Mouse (Mus musculus): Measurements from ENCODE around the gene Atp2c2. TPM values are rescaled to one million over a fixed set of nuclear protein-coding genes. Genes with fewer than 3 reads are reported as not detected.

Gene Atp2c2
- polyA plus RNA-seq, 1 experiment = 1.1 TPM

DNA sequence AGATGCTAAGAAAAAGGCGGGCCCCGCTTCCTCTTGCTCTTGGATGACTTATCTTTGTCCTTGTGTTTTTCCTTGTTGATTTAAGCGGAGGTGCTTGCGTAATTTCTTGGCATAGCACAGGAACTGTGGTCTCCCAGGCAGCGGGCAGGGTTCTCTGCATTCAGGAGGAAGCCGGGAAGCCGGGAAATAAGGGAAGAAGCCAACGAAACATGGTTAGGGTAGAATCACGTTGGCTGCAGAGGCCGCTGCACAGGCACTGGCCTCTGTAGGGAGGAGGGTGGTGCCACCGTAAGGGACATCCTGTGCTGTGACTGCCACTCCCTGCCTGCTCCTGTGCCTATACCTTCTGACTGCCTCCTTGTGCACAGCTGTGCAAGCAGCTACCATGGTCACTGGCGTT, 15.4 kb downstream of the Atp2c2 start:
- Histone ChIP-seq H3K27ac (ENCODE audit: insufficient read depth, low read length) (no peak overlapping the region), H3K4me1 (ENCODE audit: control insufficient read depth, insufficient read depth, low read length) (peaks cover 2% of the 10 kb centered on the region; the same call in 1 of the 2 replicates), H3K4me3 (ENCODE audit: insufficient read depth, low read length) (no peak overlapping the region)
- no peak for TF ChIP-seq POLR2A (IDR thresholded peaks at IDR 0.05; ENCODE audit: extremely low read depth, insufficient read depth, low read length)
- no peak for TF ChIP-seq CTCF (IDR thresholded peaks at IDR 0.05; ENCODE audit: extremely low read depth, insufficient read depth, low read length)

- no peak for TF ChIP-seq CTCF (IDR thresholded peaks at IDR 0.05; ENCODE audit: extremely low read depth, insufficient read depth, low read length)
- TF ChIP-seq POLR2A (IDR thresholded peaks at IDR 0.05; ENCODE audit: extremely low read depth, insufficient read depth, low read length) = no peak
- Histone ChIP-seq H3K4me3 (ENCODE audit: insufficient read depth, low read length) (no peak overlapping the region), H3K4me1 (ENCODE audit: control insufficient read depth, insufficient read depth, low read length) (peaks cover 2% of the 10 kb centered on the region; the same call in 1 of the 2 replicates), H3K27ac (ENCODE audit: insufficient read depth, low read length) (no peak overlapping the region)
Observed at GRCm38 (mm10) chr8:119716730-119717299, 17.0 kb downstream of the Atp2c2 start.

DNA sequence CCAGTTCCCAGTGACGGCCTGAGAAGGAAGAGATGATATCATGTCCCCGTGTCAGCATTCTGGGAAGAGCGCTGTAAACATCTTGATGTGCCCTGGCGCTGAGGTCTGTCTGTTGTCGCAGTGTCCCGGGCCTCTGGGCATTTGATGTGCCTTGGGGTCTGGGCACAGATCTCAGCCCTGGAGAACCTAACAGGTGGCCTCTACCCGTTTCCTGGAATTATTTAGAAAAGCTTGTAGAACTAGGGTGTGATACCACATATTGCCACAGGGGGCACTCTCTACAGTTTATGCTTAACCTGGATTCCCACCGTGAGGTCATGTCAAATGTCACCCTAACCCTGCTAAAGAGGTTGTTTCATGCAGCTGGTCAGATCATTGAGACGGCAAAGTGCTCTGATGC, 18.0 kb downstream of the Atp2c2 start:
- no peak overlapping the region for H3K4me3 ChIP-seq (ENCODE audit: insufficient read depth, low read length)
- TF ChIP-seq POLR2A (IDR thresholded peaks at IDR 0.05; ENCODE audit: extremely low read depth, insufficient read depth, low read length) (no peak), CTCF (IDR thresholded peaks at IDR 0.05; ENCODE audit: extremely low read depth, insufficient read depth, low read length) (peak; percentile 35; the same call in 1 of the 2 replicates)
- no peak overlapping the region for H3K27ac ChIP-seq (ENCODE audit: insufficient read depth, low read length)
- H3K4me1 ChIP-seq (ENCODE audit: control insufficient read depth, insufficient read depth, low read length) = peaks cover 2% of the 10 kb centered on the region; the same call in 1 of the 2 replicates

DNA sequence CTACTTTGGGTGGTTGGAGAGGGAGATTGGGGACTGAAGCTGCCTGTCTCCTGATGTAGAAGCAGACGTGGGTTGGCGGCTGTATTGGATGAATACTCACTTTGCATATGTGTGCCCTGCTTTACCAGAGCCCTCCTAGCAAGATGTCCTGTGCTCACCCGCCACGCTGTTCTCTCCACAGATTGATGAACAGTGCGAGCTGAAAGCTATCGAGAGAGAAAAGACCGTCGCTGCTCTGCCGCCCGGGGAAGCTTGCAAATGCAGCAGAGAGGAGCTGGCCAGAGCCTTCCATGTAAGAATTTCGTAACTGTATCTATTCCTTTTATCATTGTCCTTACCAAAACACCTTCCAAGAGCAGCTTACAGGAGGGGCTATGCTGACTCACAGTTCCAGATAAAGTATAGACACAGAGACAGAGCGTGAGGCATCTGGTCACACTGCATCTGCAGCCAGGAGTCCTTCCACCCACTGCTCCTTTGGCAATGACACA, 19.2 kb downstream of the Atp2c2 start:
- no peak overlapping the region for H3K4me3 ChIP-seq (ENCODE audit: insufficient read depth, low read length)
- TF ChIP-seq POLR2A (IDR thresholded peaks at IDR 0.05; ENCODE audit: extremely low read depth, insufficient read depth, low read length) (no peak), CTCF (IDR thresholded peaks at IDR 0.05; ENCODE audit: extremely low read depth, insufficient read depth, low read length) (no peak)

DNA sequence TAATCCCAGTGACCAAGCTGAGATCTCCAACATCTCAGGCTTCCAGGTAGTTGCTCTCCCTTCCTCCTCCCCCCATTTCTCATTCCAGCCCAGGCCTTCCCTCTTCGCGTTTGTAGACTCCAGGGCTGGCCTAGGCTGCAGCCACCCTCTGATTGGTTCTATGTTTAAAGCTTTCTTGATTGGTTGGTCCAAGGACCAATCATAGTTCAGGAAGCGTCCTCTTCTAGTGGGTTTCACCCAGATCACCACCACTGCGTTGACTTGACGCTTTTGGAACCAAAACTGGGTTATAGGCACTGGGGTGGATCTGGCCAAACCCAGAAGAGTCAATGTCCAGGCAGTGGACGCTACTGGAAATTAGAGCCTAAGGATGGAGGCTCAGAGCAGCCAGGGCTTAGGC, 22.5 kb downstream of the Atp2c2 start:
- no peak for TF ChIP-seq POLR2A (IDR thresholded peaks at IDR 0.05; ENCODE audit: extremely low read depth, insufficient read depth, low read length)
- TF ChIP-seq CTCF (IDR thresholded peaks at IDR 0.05; ENCODE audit: extremely low read depth, insufficient read depth, low read length) = no peak
- Histone ChIP-seq H3K4me1 (ENCODE audit: control insufficient read depth, insufficient read depth, low read length) (no peaks in the 10 kb centered on the region), H3K27ac (ENCODE audit: insufficient read depth, low read length) (no peak overlapping the region), H3K4me3 (ENCODE audit: insufficient read depth, low read length) (no peak overlapping the region)

More for the DNA sequence above, 19.2 kb downstream of the Atp2c2 start:
- peaks cover 2% of the 10 kb centered on the region; the same call in 1 of the 2 replicates for H3K4me1 ChIP-seq (ENCODE audit: control insufficient read depth, insufficient read depth, low read length)
- H3K27ac ChIP-seq (ENCODE audit: insufficient read depth, low read length) = no peak overlapping the region

GRCm38 (mm10) chr8:119723676-119724075, 23.9 kb downstream of the Atp2c2 start:
- TF ChIP-seq CTCF (IDR thresholded peaks at IDR 0.05; ENCODE audit: extremely low read depth, insufficient read depth, low read length) (no peak), POLR2A (IDR thresholded peaks at IDR 0.05; ENCODE audit: extremely low read depth, insufficient read depth, low read length) (no peak)
- H3K4me1 ChIP-seq (ENCODE audit: control insufficient read depth, insufficient read depth, low read length) = no peaks in the 10 kb centered on the region
- no peak overlapping the region for H3K4me3 ChIP-seq (ENCODE audit: insufficient read depth, low read length)
- H3K27ac ChIP-seq (ENCODE audit: insufficient read depth, low read length) = no peak overlapping the region

- Histone ChIP-seq H3K4me3 (ENCODE audit: insufficient read depth, low read length) (no peak overlapping the region), H3K27ac (ENCODE audit: insufficient read depth, low read length) (no peak overlapping the region), H3K4me1 (ENCODE audit: control insufficient read depth, insufficient read depth, low read length) (no peaks in the 10 kb centered on the region)
- no peak for TF ChIP-seq CTCF (IDR thresholded peaks at IDR 0.05; ENCODE audit: extremely low read depth, insufficient read depth, low read length)
- no peak for TF ChIP-seq POLR2A (IDR thresholded peaks at IDR 0.05; ENCODE audit: extremely low read depth, insufficient read depth, low read length)
Observed at GRCm38 (mm10) chr8:119724596-119724995, 24.8 kb downstream of the Atp2c2 start.

- Histone ChIP-seq H3K4me1 (ENCODE audit: control insufficient read depth, insufficient read depth, low read length) (no peaks in the 10 kb centered on the region), H3K4me3 (ENCODE audit: insufficient read depth, low read length) (no peak overlapping the region), H3K27ac (ENCODE audit: insufficient read depth, low read length) (no peak overlapping the region)
- TF ChIP-seq POLR2A (IDR thresholded peaks at IDR 0.05; ENCODE audit: extremely low read depth, insufficient read depth, low read length) = no peak
- no peak for TF ChIP-seq CTCF (IDR thresholded peaks at IDR 0.05; ENCODE audit: extremely low read depth, insufficient read depth, low read length)
Observed at GRCm38 (mm10) chr8:119727093-119727492, 27.3 kb downstream of the Atp2c2 start.

DNA sequence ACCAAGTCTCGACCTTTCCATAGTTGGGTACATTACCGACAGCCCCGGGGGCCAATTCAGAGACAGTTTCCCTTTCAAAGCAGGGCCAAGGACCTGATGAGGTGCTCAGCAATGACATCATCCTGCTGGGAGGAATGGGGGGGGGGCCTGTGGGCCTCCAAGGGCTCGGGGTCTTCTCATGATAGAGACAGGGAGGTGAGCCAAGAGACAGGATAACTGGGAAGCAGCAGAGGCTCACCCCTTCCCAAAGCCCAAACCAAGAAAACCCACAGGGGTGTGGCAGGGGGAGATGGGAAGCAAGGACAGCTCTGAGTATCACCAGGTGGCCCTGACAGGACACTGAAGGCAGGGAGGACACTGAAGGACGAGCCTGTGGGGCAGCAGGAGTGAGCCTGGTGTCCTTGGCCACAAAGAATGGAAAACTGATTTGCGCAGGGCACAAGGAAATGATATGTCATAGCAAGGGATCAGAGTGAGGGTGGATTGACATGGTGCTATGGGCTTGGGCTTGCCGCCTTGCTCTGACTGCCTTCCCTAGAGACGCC, 28.6 kb downstream of the Atp2c2 start:
- Histone ChIP-seq H3K4me3 (ENCODE audit: insufficient read depth, low read length) (no peak overlapping the region), H3K4me1 (ENCODE audit: control insufficient read depth, insufficient read depth, low read length) (no peaks in the 10 kb centered on the region), H3K27ac (ENCODE audit: insufficient read depth, low read length) (no peak overlapping the region)
- TF ChIP-seq CTCF (IDR thresholded peaks at IDR 0.05; ENCODE audit: extremely low read depth, insufficient read depth, low read length) = no peak
- TF ChIP-seq POLR2A (IDR thresholded peaks at IDR 0.05; ENCODE audit: extremely low read depth, insufficient read depth, low read length) = no peak

GRCm38 (mm10) chr8:119732072-119732471, 32.3 kb downstream of the Atp2c2 start:
- TF ChIP-seq CTCF (IDR thresholded peaks at IDR 0.05; ENCODE audit: extremely low read depth, insufficient read depth, low read length) (no peak), POLR2A (IDR thresholded peaks at IDR 0.05; ENCODE audit: extremely low read depth, insufficient read depth, low read length) (no peak)
- Histone ChIP-seq H3K4me3 (ENCODE audit: insufficient read depth, low read length) (no peak overlapping the region), H3K27ac (ENCODE audit: insufficient read depth, low read length) (no peak overlapping the region)

More at GRCm38 (mm10) chr8:119732072-119732471, 32.3 kb downstream of the Atp2c2 start:
- no peaks in the 10 kb centered on the region for H3K4me1 ChIP-seq (ENCODE audit: control insufficient read depth, insufficient read depth, low read length)
